Mouse (Mus musculus): ENCODE measurements around the gene Gadl1. TPM values are rescaled to one million over a fixed set of nuclear protein-coding genes. Genes with fewer than 3 reads are reported as not detected.

The Gadl1 gene
- total and polyA plus RNA-seq, 3 experiments: 0.06 to 0.08 TPM; not detected in 1

DNA sequence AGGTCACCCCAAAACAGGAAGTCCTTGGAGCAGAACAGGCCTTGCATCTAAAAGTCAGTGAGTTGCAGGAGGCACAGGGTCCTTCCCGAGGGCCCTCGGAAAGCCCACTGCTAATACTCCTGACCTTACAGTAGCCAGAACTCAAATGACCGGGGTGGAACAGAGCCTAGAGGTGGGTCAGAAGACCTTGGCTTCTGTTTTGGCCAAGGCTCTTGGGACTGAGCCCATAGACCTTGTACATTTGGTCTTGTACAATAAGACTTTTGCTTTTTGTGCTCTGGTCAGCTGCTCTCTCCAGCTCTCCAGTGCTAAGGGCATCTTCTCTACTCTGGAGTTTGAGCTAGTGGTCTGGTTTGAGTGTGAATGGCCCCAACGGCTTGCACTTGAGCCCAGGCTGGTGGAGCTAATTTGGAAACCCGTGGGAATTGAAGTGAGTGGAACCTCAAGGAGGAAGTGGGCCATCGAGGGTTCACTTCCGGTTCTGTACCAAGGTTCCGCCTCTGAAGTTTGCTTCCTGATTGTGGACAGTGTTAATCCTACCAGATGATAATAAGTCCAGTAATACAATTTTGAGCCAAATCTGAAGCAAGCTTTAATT lies 174.6 kb downstream of the Gadl1 start:
- H3K4me3 ChIP-seq (ENCODE audit: control insufficient read depth in 1 of 2, insufficient read depth in 1 of 2, low read depth in 2 of 2, low read length in 2 of 2): no peak overlapping the region
- no peak for TF ChIP-seq MYC (IDR thresholded peaks at IDR 0.05; ENCODE audit: low read depth, low read length)
- TF ChIP-seq POLR2AphosphoS2 (IDR thresholded peaks at IDR 0.05; ENCODE audit: low read length): no peak
- no peak for TF ChIP-seq MAFK (IDR thresholded peaks at IDR 0.05; ENCODE audit: borderline replicate concordance, low read depth, low read length)
- no peak for TF ChIP-seq KAT2A (conservative IDR thresholded peaks at IDR 0.05; ENCODE audit: low read depth, low read length)
- TF ChIP-seq GABPA (IDR thresholded peaks at IDR 0.05; ENCODE audit: low read depth, low read length): no peak
- no peak for TF ChIP-seq ZMIZ1 (IDR thresholded peaks at IDR 0.05; ENCODE audit: low read depth, low read length)
- no peak for TF ChIP-seq HCFC1 (IDR thresholded peaks at IDR 0.05; ENCODE audit: low read depth, low read length)
- no peaks in the 10 kb centered on the region for H3K4me1 ChIP-seq (ENCODE audit: control insufficient read depth in 1 of 2, insufficient read depth in 2 of 2, low read length in 2 of 2)
- H3K27ac ChIP-seq (ENCODE audit: control insufficient read depth, low read depth, low read length): no peak overlapping the region
- no peak for DNase-seq (ENCODE audit: low read depth, low spot score)
- H3K36me3 ChIP-seq (ENCODE audit: control insufficient read depth in 1 of 2, insufficient read depth in 2 of 2, low read length in 2 of 2): no peaks in the 10 kb centered on the region
- H3K9me3 ChIP-seq (replicated peaks; ENCODE audit: insufficient read depth, low read length): no peaks in the 10 kb centered on the region
- H3K79me2 ChIP-seq (ENCODE audit: control insufficient read depth, insufficient read depth, low read length, poor library complexity): no peaks in the 10 kb centered on the region
- H3K9ac ChIP-seq (ENCODE audit: control insufficient read depth, low read depth, low read length, poor library complexity, severe bottlenecking): no peak overlapping the region
- H3K27me3 ChIP-seq (ENCODE audit: control insufficient read depth in 1 of 2, insufficient read depth in 2 of 2, low read length in 2 of 2): no peaks in the 10 kb centered on the region

GRCm38 (mm10) chr9:116084324-116084931 lies 175.2 kb downstream of the Gadl1 start:
- no peak for DNase-seq (ENCODE audit: low read depth, low spot score)
- no peaks in the 10 kb centered on the region for H3K36me3 ChIP-seq (ENCODE audit: control insufficient read depth in 1 of 2, insufficient read depth in 2 of 2, low read length in 2 of 2)
- no peaks in the 10 kb centered on the region for H3K9me3 ChIP-seq (replicated peaks; ENCODE audit: insufficient read depth, low read length)
- no peak overlapping the region for H3K9ac ChIP-seq (ENCODE audit: control insufficient read depth, low read depth, low read length, poor library complexity, severe bottlenecking)
- H3K79me2 ChIP-seq (ENCODE audit: control insufficient read depth, insufficient read depth, low read length, poor library complexity): no peaks in the 10 kb centered on the region
- no peak overlapping the region for H3K4me3 ChIP-seq (ENCODE audit: control insufficient read depth in 1 of 2, insufficient read depth in 1 of 2, low read depth in 2 of 2, low read length in 2 of 2)
- no peaks in the 10 kb centered on the region for H3K27me3 ChIP-seq (ENCODE audit: control insufficient read depth in 1 of 2, insufficient read depth in 2 of 2, low read length in 2 of 2)
- H3K4me1 ChIP-seq (ENCODE audit: control insufficient read depth in 1 of 2, insufficient read depth in 2 of 2, low read length in 2 of 2): no peaks in the 10 kb centered on the region
- no peak overlapping the region for H3K27ac ChIP-seq (ENCODE audit: control insufficient read depth, low read depth, low read length)
- no peak for TF ChIP-seq POLR2AphosphoS5 (IDR thresholded peaks at IDR 0.05; ENCODE audit: borderline replicate concordance, low read depth, low read length)
- TF ChIP-seq SMC3 (IDR thresholded peaks at IDR 0.05; ENCODE audit: low read depth, low read length): no peak
- no peak for TF ChIP-seq ETS1 (IDR thresholded peaks at IDR 0.05; ENCODE audit: low read depth, low read length)
- TF ChIP-seq CTCF (IDR thresholded peaks at IDR 0.05 in 2 of 3, conservative IDR thresholded peaks at IDR 0.05 in 1 of 3; ENCODE audit: control insufficient read depth in 1 of 3, insufficient read depth in 1 of 3, low read depth in 2 of 3, low read length in 3 of 3, poor library complexity in 1 of 3, severe bottlenecking in 1 of 3): no peak
- no peak for TF ChIP-seq TAL1 (IDR thresholded peaks at IDR 0.05; ENCODE audit: low read length)
- no peak for TF ChIP-seq ZC3H11A (IDR thresholded peaks at IDR 0.05; ENCODE audit: low read depth, low read length)
- TF ChIP-seq NRF1 (IDR thresholded peaks at IDR 0.05; ENCODE audit: insufficient read depth, low read depth, low read length, poor library complexity, severe bottlenecking): no peak
- TF ChIP-seq SIN3A (IDR thresholded peaks at IDR 0.05; ENCODE audit: low read length): no peak
- TF ChIP-seq USF1 (IDR thresholded peaks at IDR 0.05; ENCODE audit: low read depth, low read length): no peak
- TF ChIP-seq MAFK (IDR thresholded peaks at IDR 0.05; ENCODE audit: borderline replicate concordance, low read depth, low read length): no peak
- no peak for TF ChIP-seq JUND (IDR thresholded peaks at IDR 0.05; ENCODE audit: low read depth, low read length)
- TF ChIP-seq TBP (IDR thresholded peaks at IDR 0.05; ENCODE audit: low read depth, low read length): no peak
- TF ChIP-seq RCOR1 (IDR thresholded peaks at IDR 0.05; ENCODE audit: low read depth, low read length): no peak
- no peak for TF ChIP-seq USF2 (IDR thresholded peaks at IDR 0.05; ENCODE audit: borderline replicate concordance in 1 of 2, insufficient read depth in 1 of 2, low read depth in 1 of 2, low read length in 2 of 2)
